Mouse (Mus musculus): ENCODE measurements at regions not wholly inside any gene's neighbourhood (a gene's known extent, or its start where the extent isn't known, plus 50 kb on each side); places are given as distances from the start of the nearest gene placed in this dataset.

DNA sequence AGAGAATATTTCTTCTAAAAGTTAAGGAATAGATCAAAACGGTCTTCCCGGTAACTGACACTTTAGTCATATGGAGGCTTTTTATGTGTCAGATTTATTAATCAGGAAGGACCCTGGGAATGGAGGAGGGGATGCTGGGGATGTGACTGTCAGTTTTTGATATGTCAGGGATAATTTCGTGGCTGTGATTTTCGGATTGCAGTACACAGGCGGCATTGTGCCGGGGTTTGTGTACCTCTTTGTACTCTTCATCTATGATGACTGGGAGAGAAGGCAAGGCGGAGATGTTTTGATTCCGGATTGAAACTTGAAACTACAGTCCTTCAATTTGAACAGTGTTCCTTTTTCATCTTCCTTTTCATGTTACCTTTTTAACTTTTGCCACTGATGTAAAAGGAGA, 344.2 kb downstream of the Mdfic start:
- DNase-seq (ENCODE audit: low spot score in 2 of 2), result no peak

DNA sequence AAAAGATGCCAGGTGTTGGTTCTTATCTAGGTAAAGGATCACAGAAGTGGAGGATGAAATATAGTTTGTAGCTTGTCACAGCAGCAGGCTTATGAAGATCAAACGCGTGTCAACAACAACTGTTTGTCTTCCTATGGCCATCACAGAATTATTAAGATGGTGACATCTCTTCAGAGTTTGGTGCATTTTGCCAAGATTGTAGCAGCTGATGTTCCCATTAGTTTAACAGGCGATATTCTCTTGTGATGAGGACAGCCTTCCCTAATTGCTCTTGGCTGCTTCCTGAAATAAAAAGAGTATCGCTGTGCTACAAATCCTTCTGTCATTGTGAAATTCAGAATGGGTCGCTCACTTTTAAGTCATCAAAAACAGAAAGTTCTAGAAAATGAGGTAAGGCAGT, 344.7 kb downstream of the Mdfic start:
- DNase-seq (ENCODE audit: low spot score in 2 of 2), result peak in 1 of 2 experiments; percentile 15

DNA sequence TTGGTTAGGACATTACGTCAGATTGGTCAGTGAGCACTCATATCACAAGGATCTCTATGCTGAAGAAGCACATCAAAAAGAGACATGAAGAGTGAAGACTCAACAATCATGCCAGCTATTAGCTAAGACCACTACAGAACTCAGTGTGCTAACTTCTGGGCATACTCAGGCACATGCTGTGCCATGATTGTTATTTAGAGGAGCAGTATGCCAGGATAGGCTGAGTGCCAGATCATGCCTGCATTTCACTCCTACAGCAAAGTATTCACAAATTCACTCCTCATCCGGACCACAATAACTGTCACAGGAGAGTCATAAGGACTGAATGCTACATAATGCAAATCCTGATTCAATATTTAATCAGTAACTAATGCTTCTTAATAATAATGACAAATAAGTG, 355.8 kb downstream of the Mdfic start:
- peak in 1 of 2 experiments; percentile 42 for DNase-seq (ENCODE audit: low spot score in 2 of 2)

DNA sequence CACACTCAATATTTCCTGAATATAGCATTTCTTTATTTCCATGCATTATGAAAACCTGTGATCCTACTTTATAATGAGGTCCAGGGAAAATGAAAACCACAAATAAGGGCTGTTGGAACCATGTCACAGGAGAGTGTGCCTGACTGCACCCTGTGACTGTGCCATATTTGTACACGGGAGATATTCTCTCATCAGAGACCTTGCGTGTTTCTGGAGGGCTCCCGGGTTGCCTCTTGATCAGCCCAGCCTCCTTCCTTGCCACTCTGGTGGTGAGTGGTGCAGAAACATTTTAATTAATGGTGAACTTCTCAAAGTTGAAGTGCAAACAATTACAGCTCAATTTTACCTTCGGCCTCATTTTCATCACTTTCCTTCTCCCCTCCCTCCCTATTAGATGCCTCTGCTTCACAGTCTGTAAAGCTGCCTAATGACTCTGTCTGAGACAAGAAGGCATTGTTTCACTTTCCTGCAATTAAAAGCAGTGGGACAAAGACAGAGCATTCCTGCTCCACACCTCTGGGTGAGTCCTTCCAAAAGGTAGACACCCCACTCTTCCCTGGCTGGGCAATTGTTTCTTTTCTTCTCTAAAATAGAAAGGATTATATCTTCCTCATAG, 356.8 kb downstream of the Mdfic start:
- no peak for DNase-seq (ENCODE audit: low spot score in 2 of 2)

DNA sequence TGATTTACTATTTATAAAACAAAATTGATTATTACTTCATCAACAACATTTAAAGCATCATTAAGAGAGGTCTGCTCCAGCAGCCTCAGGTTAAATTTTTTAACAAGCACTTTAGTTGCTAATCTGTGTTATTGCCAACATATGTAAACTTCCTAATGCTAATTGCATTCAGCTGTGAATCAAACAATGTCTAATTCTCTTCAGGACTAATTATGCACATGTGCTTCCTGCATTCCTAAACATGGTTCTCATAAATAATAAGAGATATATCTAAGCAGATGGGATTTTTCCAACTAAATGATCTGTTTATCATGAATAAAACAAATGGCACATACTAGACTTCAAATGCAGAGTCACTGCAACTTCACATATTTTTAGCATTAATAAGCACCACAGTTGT, 357.5 kb downstream of the Mdfic start:
- DNase-seq (ENCODE audit: low spot score in 2 of 2), result peak in 1 of 2 experiments; percentile 10

DNA sequence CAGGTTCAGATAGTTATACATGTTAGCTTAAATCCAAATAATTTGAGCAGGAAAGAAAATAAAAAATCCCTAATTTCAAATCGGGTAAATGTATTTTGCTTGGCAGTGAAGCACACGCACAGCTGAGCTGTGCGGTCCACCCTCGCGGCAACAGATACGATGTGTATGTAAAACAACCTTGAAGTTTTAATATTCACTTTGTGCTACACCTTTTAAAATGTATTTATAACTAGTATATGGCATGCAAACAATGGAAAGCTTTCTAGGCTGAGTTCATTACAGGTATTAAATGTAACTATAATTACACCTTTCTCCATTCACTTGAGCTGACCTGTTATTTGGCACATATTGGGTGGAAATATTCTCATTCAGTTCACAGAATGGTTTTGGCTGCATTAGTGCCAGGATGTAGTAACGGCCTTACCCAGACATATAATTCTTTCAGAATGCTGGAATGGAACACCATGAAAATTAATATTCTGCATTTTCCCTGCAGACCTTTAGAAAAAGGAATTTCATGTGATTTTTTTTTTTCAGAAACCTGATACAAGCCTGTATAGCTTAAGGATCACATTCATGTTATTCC, 366.6 kb downstream of the Mdfic start:
- no peak for DNase-seq (ENCODE audit: low spot score in 2 of 2)

DNA sequence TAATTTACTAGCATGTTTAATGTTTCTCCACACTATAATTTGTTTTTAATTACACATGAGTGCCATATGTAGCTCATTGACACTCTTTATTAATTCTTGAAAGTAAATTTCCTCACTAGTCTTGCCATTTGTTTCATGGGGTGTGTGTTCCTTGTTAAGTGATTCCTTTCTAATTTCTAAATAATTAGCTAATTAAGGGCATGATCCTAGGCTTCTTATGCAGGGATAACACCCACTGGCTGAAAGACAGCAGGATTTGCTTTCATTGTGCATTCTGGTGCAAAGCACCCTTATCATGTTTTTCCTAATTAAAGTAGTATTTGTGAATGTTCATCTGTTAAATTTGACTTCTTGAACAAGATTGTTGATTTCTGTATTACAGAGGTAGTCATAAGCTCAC, 378.3 kb downstream of the Mdfic start:
- DNase-seq (ENCODE audit: low spot score in 2 of 2), result no peak

DNA sequence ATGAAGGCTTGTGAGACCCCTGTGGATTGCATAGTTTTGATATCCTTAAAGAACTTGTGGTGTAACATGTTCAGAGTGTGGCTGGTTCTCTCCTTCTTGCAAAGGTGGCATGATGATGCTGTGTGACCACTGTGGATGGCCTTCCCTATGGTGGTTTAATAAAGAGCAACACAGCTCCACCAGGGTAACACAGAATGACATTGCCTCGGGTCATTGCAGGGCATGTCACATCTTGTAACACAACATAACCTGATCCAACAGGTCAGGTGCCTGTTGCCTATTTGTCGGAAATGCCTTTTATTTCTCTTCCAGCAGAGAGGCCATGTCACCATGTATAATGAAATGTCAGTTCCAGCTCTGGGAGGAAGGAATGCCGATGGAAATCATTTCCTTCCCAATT, 420.5 kb downstream of the Mdfic start:
- no peak for DNase-seq (ENCODE audit: low spot score in 2 of 2)

DNA sequence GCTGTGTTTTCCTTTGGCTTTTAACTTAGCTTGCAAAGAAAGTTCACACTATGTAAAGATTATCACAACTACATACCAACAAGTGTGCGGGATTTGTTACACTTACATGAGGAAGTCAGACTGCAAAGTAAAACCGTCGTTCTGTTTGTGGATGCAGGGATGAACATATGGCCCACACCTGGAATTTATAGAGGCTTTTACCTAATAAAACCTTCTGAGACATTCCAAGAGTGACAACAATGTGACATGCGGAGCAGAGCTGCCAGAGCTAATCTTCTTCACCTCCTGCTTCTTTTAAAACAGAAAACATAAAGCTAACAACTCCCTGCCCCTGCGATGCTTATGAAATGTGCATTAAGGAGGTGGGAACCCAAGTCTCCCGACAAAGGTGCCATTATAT, 424.1 kb downstream of the Mdfic start:
- DNase-seq (ENCODE audit: low spot score in 2 of 2), result no peak

DNA sequence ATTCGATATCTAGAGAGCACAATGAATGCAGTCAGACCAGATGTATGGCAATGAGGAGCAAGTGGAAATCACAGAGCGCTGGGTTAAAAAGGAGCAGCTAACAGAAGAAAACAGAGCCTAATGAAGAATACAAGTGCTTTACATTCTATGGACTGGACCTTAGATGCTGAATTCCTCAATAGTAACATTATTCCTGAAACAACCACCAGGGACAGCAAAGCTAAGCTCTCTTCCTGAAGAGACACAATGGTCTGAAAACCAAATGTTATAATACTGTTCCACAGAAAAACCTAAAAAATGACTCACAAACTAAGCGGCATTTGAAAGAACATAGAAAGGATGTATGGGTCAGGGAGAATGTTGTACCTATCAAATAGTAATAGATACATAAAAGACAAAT, 430.1 kb downstream of the Mdfic start:
- no peak for DNase-seq (ENCODE audit: low spot score in 2 of 2)

DNA sequence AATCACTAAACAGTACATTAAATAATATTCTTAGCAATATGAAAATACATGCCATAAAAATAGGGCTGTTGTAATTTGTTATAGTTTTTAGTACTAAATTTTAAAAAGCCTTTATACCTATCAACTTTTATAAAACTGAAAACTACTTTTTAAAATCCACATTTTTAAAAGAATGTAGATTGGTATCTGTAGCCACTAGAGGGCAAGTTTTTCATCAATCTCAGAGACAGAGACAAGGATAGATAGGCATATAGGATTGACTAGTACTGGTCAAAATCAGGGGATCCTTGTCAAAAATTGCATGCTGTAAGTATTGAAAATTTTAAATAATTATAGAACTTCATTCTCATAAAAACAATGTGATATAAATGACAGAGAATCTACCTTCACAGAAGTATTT, 431.0 kb downstream of the Mdfic start:
- DNase-seq (ENCODE audit: low spot score in 2 of 2), result no peak

DNA sequence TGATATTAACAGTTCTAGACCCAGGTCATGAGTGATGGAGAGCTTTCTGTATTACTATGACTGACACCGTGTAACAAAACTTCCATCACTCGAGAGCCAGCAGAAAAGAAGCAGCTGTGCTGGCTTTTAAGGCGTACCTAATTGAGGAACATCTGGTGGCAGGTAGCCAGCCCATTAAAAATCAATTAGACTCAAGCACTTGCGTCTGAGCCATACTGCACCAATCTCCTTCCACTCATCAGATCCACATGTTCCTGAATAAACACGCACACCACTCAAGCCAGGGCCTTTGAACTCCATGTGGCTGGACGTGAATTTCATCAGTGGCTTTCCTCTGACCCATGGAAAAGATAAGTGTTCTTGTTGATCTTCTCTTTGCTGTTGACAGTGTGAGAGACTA, 432.2 kb downstream of the Mdfic start:
- DNase-seq (ENCODE audit: low spot score in 2 of 2), result no peak

DNA sequence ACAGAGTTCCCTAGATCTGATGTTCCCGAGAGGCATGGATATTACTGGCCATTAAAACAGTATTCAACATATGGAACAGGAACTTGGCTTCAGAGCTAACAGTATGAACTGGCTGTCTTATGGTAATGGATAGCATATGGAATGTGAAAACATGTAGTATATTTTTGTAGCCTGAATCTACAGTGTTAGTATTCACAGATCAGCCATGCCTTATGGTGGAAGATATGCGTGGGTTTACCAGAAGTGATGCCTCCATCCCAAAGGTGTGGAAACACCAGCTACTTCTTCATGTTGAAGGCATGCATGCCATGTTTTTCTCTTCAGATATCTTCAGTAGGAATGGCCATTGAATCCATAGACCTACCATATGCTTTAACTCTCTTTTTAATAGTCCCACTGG, 444.6 kb downstream of the Mdfic start:
- no peak for DNase-seq (ENCODE audit: low spot score in 2 of 2)

DNA sequence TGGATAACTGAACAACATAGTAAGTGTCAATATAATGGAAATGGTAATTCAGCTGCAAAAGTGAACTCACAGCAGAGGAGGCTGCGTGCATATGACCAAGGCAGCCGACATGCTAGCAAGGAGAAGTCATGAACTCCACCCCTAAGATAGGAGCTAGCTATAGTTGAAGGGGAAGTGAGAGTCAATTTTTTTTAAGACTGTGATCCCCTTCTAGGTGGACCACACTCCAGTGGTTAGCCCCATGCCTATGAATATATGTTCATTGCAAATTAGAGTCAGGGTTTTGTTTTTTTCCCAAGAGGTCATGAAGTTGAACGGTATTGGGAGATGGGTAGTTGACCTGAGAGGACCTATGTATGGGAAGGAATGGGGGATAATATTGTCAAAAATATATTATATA, 451.4 kb downstream of the Mdfic start:
- DNase-seq (ENCODE audit: low spot score in 2 of 2), result no peak

DNA sequence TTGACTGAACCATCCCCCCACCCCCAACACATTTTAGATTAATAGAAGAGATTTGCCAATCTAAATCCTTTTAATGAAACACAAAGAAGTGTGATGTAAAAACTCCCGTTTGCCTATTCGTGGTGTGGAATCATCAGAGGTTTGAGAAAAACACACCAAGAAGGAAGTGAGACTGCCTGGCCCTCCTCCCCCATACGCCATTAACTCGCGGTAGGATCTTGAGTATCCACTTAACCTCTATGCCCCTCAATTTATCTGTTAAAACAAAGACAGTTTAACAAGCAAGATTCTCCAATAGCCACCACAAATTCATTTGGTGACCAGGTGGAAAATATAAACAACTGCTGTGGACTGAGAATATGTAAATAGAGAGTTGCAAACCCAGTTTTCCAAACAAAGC, 456.9 kb downstream of the Mdfic start:
- no peak for DNase-seq (ENCODE audit: low spot score in 2 of 2)

DNA sequence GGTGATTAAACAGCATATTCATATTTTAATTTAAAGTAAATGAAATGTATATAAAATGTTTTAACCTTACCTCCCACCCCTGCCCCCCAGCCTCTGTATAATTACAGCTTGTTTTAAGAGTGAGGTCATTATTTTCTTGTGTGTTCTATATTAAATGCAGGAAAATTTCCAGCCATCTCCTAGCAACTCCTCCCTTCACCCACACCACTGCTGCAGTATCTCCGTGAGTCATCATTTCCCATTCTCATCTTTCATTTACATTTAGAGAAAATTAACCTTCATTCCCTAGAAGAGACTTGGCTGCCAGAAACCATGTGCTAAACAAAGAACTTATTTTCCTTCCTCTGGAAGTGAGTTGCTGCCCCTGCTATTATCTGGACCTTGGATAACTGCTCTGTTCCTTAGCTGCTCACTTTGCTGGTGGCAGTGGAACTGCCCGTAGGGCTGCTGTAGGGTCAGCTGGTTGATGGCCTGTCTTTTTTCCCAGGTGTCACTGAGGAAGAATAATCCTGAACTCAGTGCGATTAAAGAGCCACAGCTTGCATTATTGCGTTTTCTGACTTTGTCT, 467.6 kb downstream of the Mdfic start:
- peak; percentile 1 to 56 for DNase-seq (ENCODE audit: low spot score in 2 of 2)

DNA sequence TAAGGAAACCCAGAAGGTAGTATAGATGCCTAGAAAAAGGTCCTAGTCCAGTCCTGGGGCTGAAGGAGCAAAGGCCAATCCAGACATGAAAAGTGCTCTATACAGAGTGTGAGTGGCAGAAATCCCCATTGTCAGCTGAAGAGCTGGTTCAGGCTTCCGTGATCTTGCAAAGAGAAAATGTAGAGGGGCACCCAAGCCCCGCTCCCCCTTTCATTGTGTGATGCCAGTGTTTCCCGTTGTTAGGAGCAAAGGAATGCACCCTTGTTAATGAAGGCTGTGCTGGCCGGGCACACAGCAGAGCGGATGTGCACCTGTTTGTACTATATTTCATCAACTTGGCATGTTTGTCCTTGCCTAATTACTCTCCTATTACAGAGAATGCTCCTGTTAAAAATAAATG, 492.5 kb downstream of the Mdfic start:
- peak in 1 of 2 experiments; percentile 6 for DNase-seq (ENCODE audit: low spot score in 2 of 2)

DNA sequence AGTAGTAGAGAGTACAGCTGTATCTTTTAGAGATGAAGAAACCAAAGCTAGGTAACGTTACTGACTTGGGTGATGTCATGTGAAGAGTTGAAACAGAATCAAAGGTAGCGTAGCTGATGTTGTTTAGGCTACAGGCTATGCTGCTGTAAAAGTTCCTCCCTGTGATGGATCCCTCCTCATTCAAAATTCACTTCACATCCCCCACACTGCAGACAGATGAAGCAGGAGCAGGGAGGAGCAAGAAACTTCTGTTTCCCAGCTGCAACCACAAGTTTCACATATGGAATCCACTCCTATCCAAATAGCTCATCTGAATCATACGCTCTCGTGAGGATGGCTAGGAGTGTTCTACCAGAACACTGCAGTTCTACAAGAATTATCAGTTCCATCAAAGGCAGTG, 493.2 kb downstream of the Mdfic start:
- DNase-seq (ENCODE audit: low spot score in 2 of 2), result peak in 1 of 2 experiments; percentile 3

DNA sequence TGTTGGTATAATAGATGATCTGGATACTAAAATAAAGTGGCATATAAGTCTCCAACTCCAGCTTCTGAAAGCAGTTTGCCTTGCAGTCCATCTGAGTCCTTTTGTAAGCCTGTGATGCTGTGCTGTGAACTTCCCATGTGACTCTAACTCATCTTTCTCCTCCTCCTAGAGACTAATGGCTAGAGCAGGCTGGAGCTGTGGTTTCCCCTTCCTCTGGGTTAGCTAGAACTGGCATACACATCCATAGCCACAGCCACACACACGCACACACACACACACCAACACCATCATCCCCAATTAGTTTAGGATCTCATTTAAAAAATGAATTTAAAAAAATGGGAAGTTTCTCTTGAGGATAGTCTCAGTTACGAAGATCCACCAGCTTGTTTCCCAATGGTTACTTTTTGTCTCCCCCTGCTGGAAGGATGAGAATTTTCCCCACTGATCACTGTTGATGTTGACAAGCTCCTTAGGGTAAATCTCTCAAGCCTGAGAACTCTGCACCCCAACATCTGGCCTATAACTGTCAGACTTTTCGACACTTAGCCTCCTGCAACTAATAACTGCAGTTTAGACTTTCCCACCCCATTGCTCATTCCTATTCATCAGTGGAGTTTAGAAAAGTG, 500.7 kb downstream of the Mdfic start:
- DNase-seq (ENCODE audit: low spot score in 2 of 2), result peak; percentile 30 to 71
